Mouse (Mus musculus) adrenal gland, adult 10 weeks (tissue): ENCODE measurements around the gene Gm8122. TPM values are rescaled to one million over a fixed set of nuclear protein-coding genes. Genes with fewer than 3 reads are reported as not detected.

Source experiments
- polyA plus RNA-seq: library from polyadenylated mRNA; stranded (reverse); fragments of 350-450 nt; fragmentation: Illumina TruSeq; extraction: RNeasy Lipid Tissue Mini Kit (QIAGEN cat#74804); gene quantifications from one replicate; pipeline ENCODE4 v1.2.3, GENCODE M21; 2014; ENCODE audit warnings: low read depth, low replicate concordance

Gm8122 gene
- not detected for polyA plus RNA-seq

DNA sequence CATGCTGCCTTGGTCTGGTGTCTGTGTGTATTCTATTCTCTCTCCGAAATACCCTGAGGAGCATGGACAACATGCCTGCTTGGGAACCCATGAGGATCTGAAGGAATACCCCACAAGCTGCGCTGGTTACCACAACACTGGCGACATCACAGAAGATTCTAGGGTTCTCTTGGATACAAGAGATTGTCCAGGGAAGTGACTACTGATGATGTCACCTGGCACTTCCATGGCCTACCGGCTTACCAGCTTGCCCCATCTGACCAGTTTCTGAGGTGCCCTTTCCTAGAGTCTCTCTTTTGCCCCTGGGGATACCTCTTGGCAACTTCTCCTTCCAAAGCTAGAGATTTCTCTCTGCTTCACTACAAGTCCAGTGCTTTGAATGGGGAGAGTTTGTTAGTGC is at the start of gene Gm8122:
Gene Gm8122, minus strand, starts transcription at position 101 of the 400 bp plus-strand sequence.

DNA sequence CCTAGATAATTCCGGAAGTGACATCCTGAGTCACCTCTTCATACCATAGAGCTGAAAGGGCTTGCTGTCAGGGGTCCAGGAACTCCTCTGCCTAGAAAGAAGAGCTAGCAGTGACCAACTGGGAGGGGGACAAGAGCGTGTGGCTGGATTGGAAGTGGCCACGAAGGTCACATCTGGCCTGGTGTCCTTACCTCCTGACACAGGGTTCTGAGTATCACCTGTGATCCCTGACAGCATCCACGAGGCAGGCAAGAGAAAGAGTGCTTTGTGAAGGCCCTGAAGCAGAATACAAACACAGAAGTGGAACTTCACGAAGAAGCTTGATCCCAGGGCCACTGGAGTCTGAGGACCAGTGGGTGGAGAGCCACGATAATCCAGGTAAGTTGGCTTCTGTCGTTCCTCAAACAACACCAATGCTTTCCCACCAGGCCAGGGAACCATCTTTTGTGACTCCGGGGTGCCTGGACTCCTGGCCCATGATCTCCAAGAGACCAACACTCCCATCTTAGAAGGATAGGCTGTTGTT is 39.9 kb upstream of the Gm8122 start, which contains the start of gene Gm9732:
Gene Gm9732, plus strand, starts transcription at position 51 of the 526 bp plus-strand sequence.

DNA sequence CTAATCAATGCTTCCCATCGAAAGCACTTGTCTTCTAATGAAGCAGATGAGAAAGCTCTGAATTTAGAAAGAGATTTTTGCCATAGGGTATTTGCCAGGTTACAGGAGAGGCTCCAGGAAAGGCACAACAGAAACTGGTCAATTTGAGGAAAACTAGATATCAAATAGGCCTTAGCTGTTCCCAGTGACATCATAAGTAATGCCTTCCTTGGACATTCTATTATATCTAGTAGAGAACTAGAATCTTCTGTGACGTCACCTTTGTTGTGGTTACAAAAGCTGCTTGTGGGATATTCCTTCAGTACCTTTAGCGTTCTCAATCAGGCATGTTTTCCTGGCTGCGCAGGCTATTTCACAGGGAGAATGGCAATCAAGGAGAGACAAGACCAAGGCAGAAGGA is 23.2 kb upstream of the Gm8122 start, which contains the start of gene Gm8126:
Gene Gm8126, plus strand, starts transcription at position 301 of the 400 bp plus-strand sequence.

Other genes starting within 250 kb of the Gm8122 start
- not detected for gene Gm8082, start 241.7 kb downstream of the Gm8122 start, polyA plus RNA-seq
- gene Gm10376, start 219.7 kb downstream of the Gm8122 start, polyA plus RNA-seq = not detected
- gene Gm8094, start 158.7 kb downstream of the Gm8122 start, polyA plus RNA-seq = not detected
- gene Gm8104, start 134.7 kb downstream of the Gm8122 start, polyA plus RNA-seq = not detected
- not detected for gene Gm7233, start 55.4 kb downstream of the Gm8122 start, polyA plus RNA-seq
- gene Gm8126, start 23.3 kb upstream of the Gm8122 start, polyA plus RNA-seq = not detected
- gene Gm9732, start 39.7 kb upstream of the Gm8122 start, polyA plus RNA-seq = not detected
- gene Gm8127, start 58.5 kb upstream of the Gm8122 start, polyA plus RNA-seq = not detected
- gene 1700001F09Rik, start 112.5 kb upstream of the Gm8122 start, polyA plus RNA-seq = not detected
- not detected for gene Gm8138, start 181.0 kb upstream of the Gm8122 start, polyA plus RNA-seq